Mouse (Mus musculus): ENCODE data around the gene Slco1a1.
"Not testable (repeated sequence)": the region's sequence is repeated elsewhere in the genome, so short reads cannot be mapped to it uniquely, and the experiment has no call there.

The Slco1a1 gene

DNA sequence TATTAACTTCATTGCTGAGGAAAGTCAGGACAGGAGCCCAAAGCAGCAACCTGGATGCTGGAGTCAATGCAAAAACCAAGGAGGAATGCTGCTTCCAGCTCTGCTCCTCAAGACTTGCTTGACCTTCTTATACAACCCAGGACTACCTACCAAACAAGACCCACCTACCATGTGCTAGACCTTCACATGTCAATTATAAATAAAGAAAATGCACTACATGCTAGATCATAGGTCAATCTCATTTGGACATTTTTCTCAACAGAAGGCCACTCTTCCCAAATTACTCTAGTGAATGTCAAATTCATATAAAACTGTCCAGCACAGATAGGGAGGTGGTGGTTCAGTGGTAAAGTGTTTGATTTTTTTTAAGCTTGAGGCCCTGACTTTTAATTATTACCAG is at the start of gene Slco1a1:
Gene Slco1a1, minus strand, starts transcription at position 101 of the 400 bp plus-strand sequence.
- no peak for DNase-seq (ENCODE audit: low spot score)

DNA sequence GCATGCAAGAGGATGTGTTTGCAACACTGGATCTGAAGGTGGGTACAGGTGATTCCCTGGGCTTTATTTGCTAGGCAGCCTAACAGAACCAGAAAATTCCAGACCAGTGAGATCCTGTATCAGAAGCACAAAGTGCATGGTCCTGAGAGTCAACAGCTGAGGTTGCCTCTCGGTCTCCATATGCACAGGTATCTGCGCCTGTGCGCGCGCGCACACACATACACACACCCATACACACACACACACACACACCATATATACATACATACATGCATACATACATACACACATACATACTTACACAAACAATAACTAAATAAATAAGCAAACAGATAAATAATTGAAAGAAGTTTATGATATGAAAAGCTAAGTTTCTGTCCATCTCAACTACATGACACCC is 40.0 kb upstream of the Slco1a1 start:
- DNase-seq (ENCODE audit: low spot score), result no peak

DNA sequence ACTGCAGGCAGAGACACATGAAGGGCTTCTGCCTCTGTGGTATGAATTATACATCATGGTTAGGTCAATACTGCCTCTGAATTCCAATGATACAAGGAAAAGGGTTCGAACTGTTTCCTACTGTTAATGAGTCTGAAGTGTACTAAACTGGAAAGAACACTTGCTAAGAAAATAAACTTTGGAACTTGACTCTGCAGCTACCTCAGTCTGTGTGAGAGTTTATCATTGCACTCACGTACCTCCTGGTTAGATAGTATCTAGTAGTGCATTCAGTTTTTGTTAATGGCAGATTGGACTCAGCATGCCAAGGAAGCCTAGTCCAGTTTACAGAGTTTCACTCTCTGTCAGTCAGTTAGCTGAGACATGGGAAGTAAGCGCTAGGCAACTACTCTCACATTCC is 37.9 kb upstream of the Slco1a1 start:
- no peak for DNase-seq (ENCODE audit: low spot score)

GRCm38 (mm10) chr6:141962420-141962819 is 15.7 kb upstream of the Slco1a1 start:
- DNase-seq (ENCODE audit: low spot score), result no peak

- DNase-seq (ENCODE audit: low spot score), result no peak
Measured at GRCm38 (mm10) chr6:141961861-141962260, 15.1 kb upstream of the Slco1a1 start.

DNA sequence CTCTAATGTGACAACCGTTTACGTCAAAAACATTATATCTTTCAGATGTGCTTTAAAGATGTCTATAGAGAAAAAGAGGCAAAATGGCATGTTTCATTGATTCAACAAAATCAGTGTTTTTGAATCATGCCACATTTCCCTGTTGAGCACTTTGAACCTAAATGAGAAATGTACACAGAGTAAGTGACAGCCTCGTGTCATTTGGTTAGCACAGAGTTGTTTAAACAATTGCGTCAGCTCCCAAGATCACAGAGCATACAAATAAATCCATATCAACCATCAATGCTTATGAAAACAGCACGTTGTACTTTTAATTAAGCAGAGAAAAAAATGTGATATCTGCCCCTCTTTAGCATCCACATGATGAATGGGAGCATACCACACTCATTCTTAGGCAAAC is 13.7 kb upstream of the Slco1a1 start:
- DNase-seq (ENCODE audit: low spot score), result no peak

DNA sequence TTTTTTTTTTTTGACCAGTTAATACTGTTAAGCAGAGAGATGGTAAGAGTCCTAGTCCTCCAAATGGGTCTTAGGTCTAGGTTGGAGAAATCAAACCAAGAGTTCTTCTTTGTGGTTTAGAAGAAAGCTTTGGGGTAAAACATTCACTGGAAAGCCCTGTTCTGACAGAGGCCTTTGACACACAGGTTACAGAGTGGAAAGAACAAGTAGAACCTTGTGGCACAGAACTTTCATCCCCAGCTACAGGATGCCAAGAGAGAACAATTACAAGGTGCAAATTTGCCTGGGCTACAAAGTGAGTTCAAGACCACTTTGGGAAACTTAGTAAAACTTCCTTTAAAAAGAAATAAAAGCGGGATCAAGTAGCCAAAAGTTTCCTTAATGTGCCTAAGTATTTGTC is 6.3 kb downstream of the Slco1a1 start:
- DNase-seq (ENCODE audit: low spot score), result no peak

- no peak for DNase-seq (ENCODE audit: low spot score)
Measured at GRCm38 (mm10) chr6:141898197-141898596, 48.6 kb downstream of the Slco1a1 start.

DNA sequence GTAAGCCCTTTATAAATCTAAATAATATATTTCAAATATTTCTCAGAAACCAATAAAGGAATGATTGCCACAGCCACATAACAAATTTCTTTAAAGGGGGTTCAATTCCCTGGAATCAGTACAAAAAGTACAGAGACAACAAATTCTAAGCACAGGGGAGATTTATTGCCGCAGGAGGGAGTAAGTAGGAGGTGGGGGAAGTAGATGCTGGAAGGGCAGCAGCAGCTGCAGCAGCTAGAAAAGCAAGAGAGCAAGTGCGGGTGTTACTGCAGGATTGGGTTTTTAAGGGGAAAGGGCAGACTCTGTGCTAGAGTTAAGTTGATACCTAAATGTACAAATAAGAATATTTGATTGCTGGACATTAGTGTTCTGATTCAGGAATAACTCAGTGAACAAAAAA is 57.0 kb downstream of the Slco1a1 start:
- no peak for DNase-seq (ENCODE audit: low spot score)

- DNase-seq (ENCODE audit: low spot score), result no peak
Measured at GRCm38 (mm10) chr6:141888248-141888647, 58.5 kb downstream of the Slco1a1 start.

DNA sequence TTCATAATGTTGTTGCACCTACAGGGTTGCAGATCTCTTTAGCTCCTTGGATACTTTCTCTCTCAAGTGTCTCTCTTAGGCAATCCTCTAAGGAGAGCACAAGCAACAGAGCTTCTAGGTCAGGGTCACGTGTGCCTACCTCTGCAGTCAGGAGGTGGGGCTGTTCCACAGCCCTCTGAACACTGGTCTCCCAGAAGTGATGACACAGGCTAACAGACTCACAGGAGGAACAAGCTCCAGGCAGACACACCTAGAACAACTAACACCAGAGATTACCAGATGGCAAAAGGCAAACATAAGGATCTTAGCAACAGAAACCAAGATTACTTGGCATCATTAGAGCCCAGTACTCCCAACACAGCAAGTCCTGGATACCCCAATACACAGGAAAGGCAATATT is 64.2 kb downstream of the Slco1a1 start:
- DNase-seq (ENCODE audit: low spot score), result no peak

- not testable (repeated sequence) for DNase-seq (ENCODE audit: low spot score)
Measured at GRCm38 (mm10) chr6:141875742-141876141, 71.0 kb downstream of the Slco1a1 start.

DNA sequence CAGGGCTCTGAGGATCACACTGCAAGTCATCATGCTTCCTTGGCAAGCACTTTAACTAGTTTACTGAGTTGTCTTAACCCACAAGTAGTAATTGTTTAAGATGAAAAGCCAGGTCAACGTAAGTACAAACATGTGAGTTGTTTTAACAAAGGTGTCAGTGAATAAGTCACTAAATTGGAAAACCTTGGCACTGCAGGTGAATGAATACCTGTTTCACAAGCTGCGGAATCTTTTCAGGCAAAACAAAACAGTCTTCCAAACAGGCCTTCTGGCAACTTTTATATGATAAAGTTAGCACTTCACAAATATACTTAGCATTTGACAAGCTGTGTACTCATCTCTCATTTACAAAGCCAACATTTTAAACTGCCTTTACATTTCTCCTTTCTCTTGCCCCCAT is 75.1 kb downstream of the Slco1a1 start:
- DNase-seq (ENCODE audit: low spot score), result no peak

- DNase-seq (ENCODE audit: low spot score), result no peak
Measured at GRCm38 (mm10) chr6:141868735-141869134, 78.0 kb downstream of the Slco1a1 start.

GRCm38 (mm10) chr6:141866026-141866425 is 80.7 kb downstream of the Slco1a1 start:
- no peak for DNase-seq (ENCODE audit: low spot score)

- no peak for DNase-seq (ENCODE audit: low spot score)
Measured at GRCm38 (mm10) chr6:141857735-141858531, 88.8 kb downstream of the Slco1a1 start.

Measured in c-Kit-positive CD71-positive TER-119-positive erythroid progenitor cells, embryonic 14.5 days (primary cell).